Mouse (Mus musculus) midbrain, embryonic 11.5 days (tissue): ENCODE data around the gene Wnk2. TPM values are rescaled to one million over a fixed set of nuclear protein-coding genes. Genes with fewer than 3 reads are reported as not detected.
"Not testable (repeated sequence)": the region's sequence is repeated elsewhere in the genome, so short reads cannot be mapped to it uniquely, and the experiment has no call there.

Source experiments
- ATAC-seq: fragments of 200-750 bp; cut with Nextera tagmentation; 2 replicates; pipeline ENCODE4 v1.8.0; 2017; ENCODE audit warnings: moderate TSS enrichment, moderate library complexity; ENCODE audit not compliant: low FRiP score
- DNase-seq: peaks from one replicate; pipeline ENCODE4 v3.0.0; 2015; ENCODE audit warnings: low spot score; ENCODE audit errors: missing footprints
- H3K27ac ChIP-seq: fragments of 300-500 bp; sonication (generic); 2 replicates; pipeline ENCODE4 v1.5.1; 2014; ENCODE audit warnings: low read depth, low read length
- H3K27me3 ChIP-seq: fragments of 300-500 bp; sonication (generic); 2 replicates; pipeline ENCODE4 v1.6.1; 2014; ENCODE audit warnings: mild to moderate bottlenecking, low read length, moderate library complexity, mixed read lengths; ENCODE audit not compliant: control insufficient read depth, insufficient read depth
- H3K36me3 ChIP-seq: fragments of 300-500 bp; sonication (generic); 2 replicates; pipeline ENCODE4 v1.6.1; 2014; ENCODE audit warnings: mild to moderate bottlenecking, low read length, moderate library complexity, mixed read lengths; ENCODE audit not compliant: control insufficient read depth, insufficient read depth
- H3K4me1 ChIP-seq: fragments of 300-500 bp; sonication (generic); 2 replicates; pipeline ENCODE4 v1.6.1; 2014; ENCODE audit warnings: low read length; ENCODE audit not compliant: control insufficient read depth, insufficient read depth
- H3K4me2 ChIP-seq: fragments of 300-500 bp; sonication (generic); 2 replicates; pipeline ENCODE4 v1.6.1; 2014; ENCODE audit warnings: mild to moderate bottlenecking, moderate library complexity
- H3K4me3 ChIP-seq: fragments of 300-500 bp; sonication (generic); 2 replicates; pipeline ENCODE4 v1.5.1; 2014; ENCODE audit warnings: low read depth, low read length
- H3K9ac ChIP-seq: fragments of 300-500 bp; sonication (generic); 2 replicates; pipeline ENCODE4 v1.6.1; 2014; ENCODE audit warnings: low read length
- H3K9me3 ChIP-seq: fragments of 300-500 bp; sonication (generic); 2 replicates; pipeline ENCODE4 v1.6.1; 2016; ENCODE audit warnings: low read length; ENCODE audit not compliant: control insufficient read depth
- WGBS: fragments of 180-500 bp; shearing (Covaris S2); extraction: QIAGEN DNeasy Blood & Tissue Kit; methylation state at CpG from one replicate; pipeline ENCODE4 v1.1.7; 2014; 5-methylcytosine and 5-hydroxymethylcytosine counted together
- polyA plus RNA-seq: library from polyadenylated mRNA; unstranded; fragments of >200 nt; fragmentation: Nextera tagmentation; extraction: Ambion mirVana; gene quantifications from 2 replicates; pipeline ENCODE4 v1.2.1, GENCODE M21; 2014

Gene Wnk2
- polyA plus RNA-seq, 1 experiment from 2014 or later = 7.8 TPM

DNA sequence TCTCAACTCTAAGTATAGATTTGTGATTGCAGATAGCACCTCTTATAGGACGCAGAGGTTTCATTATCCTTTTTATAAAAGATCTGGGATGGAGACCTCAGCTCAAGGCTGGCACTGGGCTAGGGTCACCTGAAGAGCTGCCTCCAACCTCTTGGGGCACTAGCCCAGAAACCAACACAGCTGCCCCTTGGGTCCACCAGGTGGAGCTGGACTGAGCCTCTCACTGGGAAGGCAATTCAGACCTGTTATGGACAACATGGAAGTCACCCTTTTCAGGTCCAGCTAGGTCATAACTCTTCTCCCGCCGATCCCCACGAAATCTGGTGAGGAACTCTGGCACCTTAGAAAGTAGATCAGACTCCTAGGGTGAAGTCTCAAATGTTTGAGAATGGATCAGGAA is 89.3 kb downstream of the Wnk2 start:
- Histone ChIP-seq H3K27me3 (no peaks in the 10 kb centered on the region), H3K9me3 (no peaks in the 10 kb centered on the region), H3K4me3 (no peak overlapping the region), H3K27ac (no peak overlapping the region), H3K4me2 (no peak overlapping the region), H3K4me1 (no peaks in the 10 kb centered on the region), H3K9ac (no peak overlapping the region), H3K36me3 (no peaks in the 10 kb centered on the region)
- ATAC-seq (no peak), DNase-seq (peak; percentile 83)
- 90% methylated on average over 4 of the region's 4 CpGs for WGBS

DNA sequence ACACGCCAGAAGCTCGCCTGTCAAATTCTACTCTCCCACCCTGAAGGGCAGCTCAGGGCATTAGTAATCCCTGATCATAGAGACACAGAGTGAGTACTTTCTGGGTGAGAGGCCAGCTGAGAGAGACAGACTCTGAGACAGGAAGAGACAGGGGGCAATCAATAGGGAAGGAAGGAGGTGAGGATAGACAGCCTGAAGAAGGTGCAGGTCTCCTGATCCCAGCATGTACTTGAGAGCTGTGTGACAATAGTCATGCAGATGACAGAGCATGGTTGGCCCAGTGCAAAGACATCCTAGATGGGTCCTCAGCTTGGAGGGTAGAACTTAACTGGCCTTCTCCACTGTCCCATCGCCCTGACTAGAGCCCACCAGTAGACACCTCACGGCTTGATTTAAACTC is 91.5 kb downstream of the Wnk2 start:
- DNase-seq = peak; percentile 85
- Histone ChIP-seq H3K27ac (no peak overlapping the region), H3K36me3 (no peaks in the 10 kb centered on the region), H3K9me3 (no peaks in the 10 kb centered on the region), H3K4me2 (no peak overlapping the region), H3K4me3 (no peak overlapping the region), H3K9ac (no peak overlapping the region), H3K4me1 (no peaks in the 10 kb centered on the region), H3K27me3 (no peaks in the 10 kb centered on the region)
- WGBS = 92% methylated on average over 4 of the region's 4 CpGs
- no peak for ATAC-seq

- H3K4me3 ChIP-seq, H3K27ac ChIP-seq, ATAC-seq, H3K36me3 ChIP-seq, H3K4me2 ChIP-seq, H3K9me3 ChIP-seq, H3K9ac ChIP-seq, H3K4me1 ChIP-seq, H3K27me3 ChIP-seq: not testable (repeated sequence)
- peak; percentile 86 for DNase-seq
Measured at GRCm38 (mm10) chr13:49054753-49055152, 93.1 kb downstream of the Wnk2 start.

- no peak overlapping the region for H3K4me3 ChIP-seq
- H3K27ac ChIP-seq = no peak overlapping the region
- no peak for ATAC-seq
- DNase-seq = peak; percentile 89
- no peaks in the 10 kb centered on the region for H3K4me1 ChIP-seq
- 87% methylated on average over 2 of the region's 2 CpGs for WGBS
- no peak overlapping the region for H3K9ac ChIP-seq
- H3K9me3 ChIP-seq = no peaks in the 10 kb centered on the region
- no peak overlapping the region for H3K4me2 ChIP-seq
- no peaks in the 10 kb centered on the region for H3K36me3 ChIP-seq
- no peaks in the 10 kb centered on the region for H3K27me3 ChIP-seq
Measured at GRCm38 (mm10) chr13:49053333-49053732, 94.5 kb downstream of the Wnk2 start.

DNA sequence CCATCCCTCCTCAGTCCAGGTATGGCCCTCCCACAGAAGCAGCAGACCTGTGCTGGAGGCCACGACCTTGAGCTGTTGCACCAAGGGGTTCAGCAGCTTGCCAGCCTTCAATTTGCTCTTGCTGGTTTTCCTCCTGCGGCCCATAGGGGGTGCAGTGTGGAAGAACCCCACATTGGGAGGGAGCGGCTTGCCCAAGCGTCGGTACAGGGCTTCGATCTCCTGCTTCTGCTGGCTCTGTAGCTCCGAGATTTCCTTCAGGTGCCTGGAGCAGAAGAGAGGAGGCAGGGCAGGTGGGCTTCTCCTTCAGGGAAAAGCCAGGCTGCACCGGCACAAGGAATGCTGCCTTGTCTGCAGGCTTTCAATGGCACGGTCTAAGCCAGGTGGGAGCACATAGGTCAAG is 95.3 kb downstream of the Wnk2 start:
- H3K4me1 ChIP-seq = no peaks in the 10 kb centered on the region
- no peak overlapping the region for H3K27ac ChIP-seq
- no peak overlapping the region for H3K4me2 ChIP-seq
- ATAC-seq = no peak
- no peaks in the 10 kb centered on the region for H3K9me3 ChIP-seq
- H3K36me3 ChIP-seq = no peaks in the 10 kb centered on the region
- no peak overlapping the region for H3K9ac ChIP-seq
- no peaks in the 10 kb centered on the region for H3K27me3 ChIP-seq
- H3K4me3 ChIP-seq = no peak overlapping the region
- peak; percentile 91 for DNase-seq
- WGBS = 47% methylated on average over 9 of the region's 9 CpGs

DNA sequence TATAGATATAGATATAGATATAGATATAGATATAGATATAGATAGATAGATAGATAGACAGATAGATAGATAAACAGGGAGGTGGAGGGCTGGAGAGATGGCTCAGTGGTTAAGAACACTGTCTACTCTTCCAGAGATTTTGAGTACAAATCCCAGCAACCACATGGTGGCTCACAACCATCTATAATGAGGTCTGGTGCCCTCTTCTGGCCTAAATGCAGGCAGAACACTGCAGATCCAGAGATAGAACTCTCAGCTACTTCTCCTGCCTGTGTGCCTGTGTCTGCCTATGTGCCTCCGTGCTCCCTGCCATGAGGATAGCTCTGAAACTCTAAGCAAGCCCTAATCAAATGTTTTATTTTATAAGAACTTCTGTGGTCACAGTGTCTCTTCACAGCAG is 100.4 kb downstream of the Wnk2 start:
- Histone ChIP-seq H3K4me1 (peaks cover 7% of the 10 kb centered on the region; the same call in 1 of the 2 replicates), H3K4me2 (no peak overlapping the region), H3K9me3 (no peaks in the 10 kb centered on the region), H3K27me3 (no peaks in the 10 kb centered on the region), H3K9ac (no peak overlapping the region), H3K4me3 (no peak overlapping the region), H3K36me3 (no peaks in the 10 kb centered on the region), H3K27ac (no peak overlapping the region)
- ATAC-seq (no peak), DNase-seq (no peak)
- WGBS = 85% methylated on average over 1 of the region's 1 CpGs

GRCm38 (mm10) chr13:49044145-49044561 is 103.7 kb downstream of the Wnk2 start:
- H3K9ac ChIP-seq = peak overlapping the region; percentile 50; the same call in 1 of the 2 replicates
- H3K4me3 ChIP-seq = no peak overlapping the region
- H3K36me3 ChIP-seq = no peaks in the 10 kb centered on the region
- H3K9me3 ChIP-seq = no peaks in the 10 kb centered on the region
- H3K27me3 ChIP-seq = no peaks in the 10 kb centered on the region
- ATAC-seq = peak; percentile 62
- peaks cover 7% of the 10 kb centered on the region; the same call in 1 of the 2 replicates for H3K4me1 ChIP-seq
- WGBS = 18% methylated on average over 10 of the region's 10 CpGs
- DNase-seq = peak; percentile 90
- no peak overlapping the region for H3K4me2 ChIP-seq
- H3K27ac ChIP-seq = peak overlapping the region; percentile 28

DNA sequence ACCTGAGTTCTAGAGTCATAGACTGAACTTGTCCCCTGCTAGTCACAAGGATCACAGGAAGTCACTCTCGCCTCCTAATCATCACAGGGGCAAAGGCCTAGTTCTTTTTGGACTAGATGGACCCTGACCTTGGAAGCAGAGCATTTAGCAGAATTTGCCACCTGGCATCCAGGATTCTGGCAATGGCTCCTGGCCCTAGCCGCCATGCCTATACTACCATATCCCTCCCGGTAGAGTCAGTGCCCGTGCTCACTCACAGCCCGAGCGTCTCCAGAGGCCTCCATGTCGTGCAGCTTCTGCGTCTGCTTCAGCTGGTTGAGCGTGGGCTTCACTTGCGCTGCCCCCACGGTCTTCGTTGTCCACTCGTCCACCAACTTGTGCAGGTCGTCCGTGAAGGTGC is 105.4 kb downstream of the Wnk2 start:
- DNase-seq = no peak
- Histone ChIP-seq H3K9ac (no peak overlapping the region), H3K36me3 (peaks cover 3% of the 10 kb centered on the region; the same call in 1 of the 2 replicates), H3K4me1 (peaks cover 7% of the 10 kb centered on the region; the same call in 1 of the 2 replicates), H3K9me3 (no peaks in the 10 kb centered on the region), H3K4me3 (no peak overlapping the region), H3K4me2 (no peak overlapping the region), H3K27me3 (no peaks in the 10 kb centered on the region), H3K27ac (no peak overlapping the region)
- WGBS = 93% methylated on average over 15 of the region's 15 CpGs
- no peak for ATAC-seq

GRCm38 (mm10) chr13:49036928-49037574 is 110.8 kb downstream of the Wnk2 start:
- 81% methylated on average over 7 of the region's 7 CpGs for WGBS

More at GRCm38 (mm10) chr13:49036928-49037574, 110.8 kb downstream of the Wnk2 start:
- H3K27me3 ChIP-seq = no peaks in the 10 kb centered on the region
- no peaks in the 10 kb centered on the region for H3K4me1 ChIP-seq
- no peak overlapping the region for H3K9ac ChIP-seq
- DNase-seq = no peak
- no peak overlapping the region for H3K4me3 ChIP-seq
- H3K36me3 ChIP-seq = peaks cover 10% of the 10 kb centered on the region
- no peaks in the 10 kb centered on the region for H3K9me3 ChIP-seq
- H3K27ac ChIP-seq = no peak overlapping the region
- no peak overlapping the region for H3K4me2 ChIP-seq
- no peak for ATAC-seq
